Mouse (Mus musculus): ENCODE measurements around the gene Hist1h2ae.
A peak's percentile ranks its signal among the peaks of the same experiment; 100 is the strongest.
"Not testable (repeated sequence)": the region's sequence is repeated elsewhere in the genome, so short reads cannot be mapped to it uniquely, and the experiment has no call there.

The Hist1h2ae gene

DNA sequence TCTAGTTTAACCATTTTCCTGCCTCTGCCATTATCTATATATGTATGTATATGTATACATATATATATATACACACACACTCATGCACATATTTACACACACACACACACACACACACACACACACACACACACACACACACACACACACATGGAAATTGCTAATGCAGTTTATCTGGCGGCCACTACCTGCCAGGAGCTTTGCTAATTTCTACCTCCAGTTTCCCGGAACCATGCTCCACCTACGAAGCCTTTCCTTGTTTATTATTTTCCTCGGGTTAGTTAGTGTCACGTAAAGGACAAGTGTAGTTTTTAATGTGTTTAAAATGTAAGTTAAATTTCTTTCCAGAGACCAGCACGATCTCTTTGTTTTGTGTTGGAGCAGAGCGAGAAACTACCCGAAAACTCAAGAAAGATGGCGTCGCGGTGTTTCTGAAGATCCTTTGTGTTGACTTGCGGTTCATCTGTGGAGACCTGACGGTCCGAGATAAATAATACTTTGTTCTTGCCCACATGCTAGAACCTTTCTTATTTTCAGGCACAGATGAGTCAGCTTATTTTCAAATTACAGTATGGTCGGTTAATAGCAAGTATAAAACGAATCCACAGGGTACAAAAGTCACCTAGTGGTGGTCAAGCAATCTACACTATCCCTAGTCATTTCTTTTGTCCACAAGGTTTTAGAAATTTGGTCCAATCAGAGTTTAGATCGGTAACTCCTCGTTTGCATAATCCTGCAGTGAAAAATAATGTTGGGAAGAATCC lies 8.1 kb downstream of the Hist1h2ae start:
- peak; percentile 67 for DNase-seq (ENCODE audit: low read depth, low spot score)

DNA sequence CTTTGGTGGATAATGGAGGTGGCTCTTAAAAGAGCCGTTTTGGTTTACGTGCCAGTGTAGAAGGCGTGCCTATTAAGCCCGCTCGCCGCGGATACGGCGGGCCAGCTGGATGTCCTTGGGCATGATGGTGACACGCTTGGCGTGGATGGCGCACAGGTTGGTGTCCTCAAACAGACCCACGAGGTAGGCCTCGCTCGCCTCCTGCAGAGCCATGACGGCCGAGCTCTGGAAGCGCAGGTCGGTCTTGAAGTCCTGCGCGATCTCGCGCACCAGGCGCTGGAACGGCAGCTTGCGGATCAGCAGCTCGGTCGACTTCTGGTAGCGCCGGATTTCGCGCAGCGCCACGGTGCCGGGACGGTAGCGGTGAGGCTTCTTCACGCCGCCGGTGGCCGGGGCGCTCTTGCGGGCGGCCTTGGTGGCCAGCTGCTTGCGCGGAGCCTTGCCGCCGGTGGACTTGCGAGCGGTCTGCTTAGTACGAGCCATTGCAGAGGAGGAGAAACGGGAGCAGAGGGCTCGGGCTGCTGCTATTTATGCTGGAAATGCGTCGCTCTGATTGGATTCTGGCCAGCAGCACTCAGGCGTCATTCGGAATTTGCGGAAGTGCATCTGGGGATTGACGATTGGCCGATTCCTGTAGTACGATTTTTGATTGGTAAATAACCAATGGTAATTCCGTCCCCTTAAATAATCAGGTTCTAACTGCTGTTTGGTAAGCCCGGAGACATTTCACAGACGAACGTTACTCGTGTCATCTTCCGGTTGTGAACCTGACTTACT lies 8.9 kb downstream of the Hist1h2ae start, which contains the start of gene Hist1h3e:
Gene Hist1h3e, minus strand, starts transcription at position 487 of the 777 bp plus-strand sequence.
- DNase-seq (ENCODE audit: low read depth, low spot score), result peak; percentile 96

DNA sequence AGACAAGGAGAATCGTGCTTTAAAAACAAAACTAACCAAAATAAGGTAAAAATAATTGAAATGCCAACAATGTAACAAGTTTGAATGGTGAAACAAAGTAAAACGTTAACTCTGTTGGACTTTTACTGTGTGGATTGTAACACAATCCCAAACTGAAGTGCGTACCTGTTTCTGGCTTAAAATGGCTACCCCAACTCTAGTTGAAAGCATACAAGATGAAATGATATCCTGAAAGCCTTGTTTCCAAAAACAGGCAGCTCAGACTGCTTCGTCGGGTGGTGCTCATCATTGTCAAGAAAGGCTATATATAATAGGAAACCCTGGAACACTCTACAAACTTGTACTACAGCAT lies 9.5 kb downstream of the Hist1h2ae start:
- DNase-seq (ENCODE audit: low read depth, low spot score), result not testable (repeated sequence)

DNA sequence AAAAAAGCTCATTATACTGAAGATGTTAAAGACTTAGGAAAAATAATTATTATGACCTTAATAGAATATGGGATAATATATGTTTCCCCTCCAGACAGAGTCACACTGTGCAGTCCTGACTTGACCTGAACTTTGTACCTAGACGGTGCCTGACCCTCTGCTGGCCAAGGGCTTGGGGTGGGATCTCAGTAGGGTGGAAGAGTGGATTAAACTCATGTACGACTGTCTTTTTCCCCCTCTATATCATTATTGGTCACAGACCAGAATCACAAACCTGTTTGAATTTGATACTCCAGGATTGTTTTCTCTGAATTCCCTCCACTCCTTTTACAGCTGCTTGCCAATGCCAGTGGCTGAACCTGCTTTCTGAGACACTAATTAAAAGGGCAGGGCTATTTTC lies 10.3 kb downstream of the Hist1h2ae start:
- DNase-seq (ENCODE audit: low read depth, low spot score), result not testable (repeated sequence)

DNA sequence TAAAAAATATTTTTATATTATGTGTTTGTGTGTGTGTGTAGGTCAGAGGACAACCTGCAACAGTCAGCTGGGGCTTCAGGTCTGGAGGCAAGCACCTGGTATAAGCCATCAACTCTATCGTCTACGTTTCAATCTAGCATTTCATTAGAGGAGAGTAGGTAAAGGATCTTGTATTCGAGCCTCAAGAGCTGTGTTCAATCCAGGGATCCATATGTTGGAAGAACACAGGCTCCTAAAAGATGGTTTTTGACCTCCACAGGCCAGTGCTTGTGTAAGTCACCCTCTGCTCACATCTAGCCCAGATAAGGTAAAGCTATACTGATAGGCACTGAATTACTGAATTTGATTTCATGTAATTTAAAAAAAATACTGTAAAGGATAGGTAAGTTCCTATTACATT lies 14.1 kb downstream of the Hist1h2ae start:
- DNase-seq (ENCODE audit: low read depth, low spot score), result no peak

DNA sequence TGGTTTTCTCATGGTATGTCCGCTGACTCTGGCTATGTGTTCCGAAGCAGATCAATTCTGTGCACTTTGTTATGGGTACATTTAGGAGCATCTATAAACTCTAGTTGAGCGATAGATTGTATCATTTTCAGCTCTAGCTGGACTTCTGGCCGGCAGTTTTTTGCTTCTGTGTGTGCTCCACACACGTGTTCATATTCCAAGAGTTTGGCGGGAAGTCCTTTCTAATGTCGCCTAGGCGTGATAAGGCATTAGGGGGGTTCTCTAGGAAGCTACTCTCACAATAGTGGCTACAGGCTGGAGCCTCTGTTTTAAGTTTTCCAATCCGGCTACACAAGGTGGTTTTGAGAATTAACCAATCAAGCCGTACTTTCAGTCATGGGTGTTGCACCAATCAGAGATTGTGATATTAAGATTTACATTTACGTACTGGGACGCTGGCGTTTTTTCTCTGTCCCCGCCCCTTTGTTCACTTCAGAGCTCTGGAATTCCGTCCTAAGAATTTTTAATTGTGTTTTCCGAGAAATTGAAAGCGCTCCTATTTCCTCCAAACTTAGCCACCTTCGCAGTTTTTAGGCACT lies 15.1 kb downstream of the Hist1h2ae start:
- peak; percentile 87 for DNase-seq (ENCODE audit: low read depth, low spot score)

DNA sequence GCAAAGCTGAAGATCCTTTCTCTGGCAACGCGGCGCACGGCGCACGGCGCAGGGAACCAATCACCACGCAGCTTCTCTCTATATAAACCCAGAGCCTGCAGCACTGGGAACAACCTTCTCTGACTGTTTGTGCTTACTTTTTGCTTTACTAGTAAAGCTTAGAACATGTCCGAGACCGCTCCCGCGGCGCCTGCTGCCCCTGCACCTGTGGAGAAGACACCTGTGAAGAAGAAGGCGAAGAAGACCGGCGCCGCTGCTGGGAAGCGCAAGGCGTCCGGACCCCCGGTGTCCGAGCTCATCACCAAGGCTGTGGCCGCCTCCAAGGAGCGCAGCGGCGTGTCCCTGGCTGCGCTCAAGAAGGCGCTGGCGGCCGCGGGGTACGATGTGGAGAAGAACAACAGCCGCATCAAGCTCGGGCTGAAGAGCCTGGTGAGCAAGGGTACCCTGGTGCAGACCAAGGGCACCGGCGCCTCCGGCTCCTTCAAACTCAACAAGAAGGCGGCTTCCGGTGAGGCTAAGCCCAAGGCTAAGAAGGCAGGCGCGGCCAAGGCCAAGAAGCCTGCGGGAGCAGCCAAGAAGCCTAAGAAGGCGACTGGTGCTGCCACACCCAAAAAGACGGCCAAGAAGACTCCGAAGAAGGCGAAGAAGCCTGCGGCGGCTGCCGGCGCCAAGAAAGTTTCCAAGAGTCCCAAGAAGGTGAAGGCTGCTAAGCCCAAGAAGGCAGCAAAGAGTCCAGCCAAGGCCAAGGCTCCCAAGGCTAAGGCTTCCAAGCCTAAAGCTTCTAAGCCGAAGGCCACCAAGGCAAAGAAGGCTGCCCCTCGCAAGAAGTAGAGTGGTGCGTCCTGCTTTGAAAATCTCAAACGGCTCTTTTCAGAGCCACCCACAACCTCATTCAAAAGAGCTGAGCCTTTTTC lies 15.8 kb downstream of the Hist1h2ae start:
- peak; percentile 82 for DNase-seq (ENCODE audit: low read depth, low spot score)

DNA sequence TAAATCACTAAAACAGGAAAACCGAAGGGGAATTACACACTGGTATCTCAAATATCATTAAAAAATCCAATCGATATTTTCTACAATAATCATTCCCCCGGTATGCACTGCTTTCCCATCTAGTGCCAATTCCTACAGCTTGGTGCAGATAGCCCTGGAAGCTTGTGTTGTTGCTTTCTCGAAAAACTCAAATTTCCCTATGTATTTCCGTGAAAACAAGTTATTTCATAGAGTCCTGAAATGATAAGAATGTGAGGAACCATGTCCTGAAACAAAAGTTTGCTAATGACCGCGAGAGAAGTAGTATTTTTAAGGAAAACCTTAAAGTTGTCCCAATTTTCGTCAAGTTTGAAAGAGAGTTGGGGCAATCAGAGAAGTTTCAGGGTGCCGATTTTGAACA lies 16.6 kb downstream of the Hist1h2ae start:
- no peak for DNase-seq (ENCODE audit: low read depth, low spot score)

DNA sequence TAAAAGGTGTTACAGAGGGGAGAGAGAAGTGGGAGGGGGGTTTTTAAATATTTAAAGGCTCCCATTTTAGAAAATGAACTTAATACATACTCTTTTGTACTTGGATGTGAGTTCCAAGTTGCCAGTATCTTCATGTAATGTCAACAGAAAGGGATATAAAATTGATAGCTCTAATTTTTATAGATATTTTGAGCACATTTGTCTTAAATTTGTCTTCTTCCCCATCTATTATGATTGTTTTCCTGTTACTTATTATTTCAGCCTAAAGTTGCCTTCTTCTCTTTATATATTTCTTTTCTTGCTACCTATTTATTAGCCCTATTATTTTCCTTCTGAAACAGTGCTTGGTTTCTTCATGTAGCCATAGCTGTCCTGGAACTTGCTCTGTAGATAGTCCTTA lies 18.1 kb downstream of the Hist1h2ae start, which contains the start of gene Hist1h1d:
Gene Hist1h1d, plus strand, starts transcription at position 301 of the 400 bp plus-strand sequence.
- DNase-seq (ENCODE audit: low read depth, low spot score), result no peak

DNA sequence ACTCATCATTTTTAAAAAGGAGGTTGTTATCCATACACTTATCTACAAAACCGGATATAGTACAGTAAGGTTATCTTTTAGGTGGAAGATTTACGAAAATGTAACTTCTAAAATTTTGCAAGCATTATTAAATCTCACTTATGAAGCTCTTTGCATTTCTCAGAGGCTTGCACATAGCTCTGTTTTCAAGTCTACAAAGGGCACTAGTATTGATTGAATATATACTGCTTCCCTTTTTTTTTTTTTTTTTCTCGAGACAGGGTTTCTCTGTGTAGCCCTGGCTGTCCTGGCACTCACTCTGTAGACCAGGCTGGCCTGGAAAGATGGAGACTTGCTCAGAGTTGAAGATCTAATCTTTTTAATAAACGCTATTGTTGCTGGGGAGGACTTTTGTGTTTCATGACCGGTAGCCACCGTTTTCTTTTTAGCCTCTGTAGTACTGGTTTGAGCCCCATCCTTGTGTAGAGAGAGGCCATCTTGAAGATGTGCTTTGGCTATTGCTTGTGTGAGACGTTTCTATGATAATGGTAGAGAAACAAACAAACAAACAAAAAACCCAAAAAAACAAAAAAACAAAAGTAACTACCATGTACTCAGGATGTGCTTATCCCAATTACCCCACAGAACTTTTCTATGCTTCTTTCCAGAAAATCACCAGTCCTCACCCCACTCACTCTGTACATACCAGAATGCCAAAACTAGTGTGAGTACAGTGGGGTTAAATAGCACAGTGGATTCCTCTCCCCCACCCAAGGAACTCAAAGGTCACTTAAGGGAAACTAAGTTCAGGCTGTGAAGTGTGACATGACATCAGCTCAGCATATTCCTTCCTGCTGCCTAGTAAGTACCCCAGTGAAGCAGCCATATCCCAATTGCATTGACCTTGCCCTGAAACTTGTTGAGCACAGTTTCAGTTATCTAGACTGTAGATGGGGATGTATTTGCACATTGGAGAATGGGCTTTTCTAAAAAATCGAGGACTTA lies 18.8 kb downstream of the Hist1h2ae start:
- no peak for DNase-seq (ENCODE audit: low read depth, low spot score)

DNA sequence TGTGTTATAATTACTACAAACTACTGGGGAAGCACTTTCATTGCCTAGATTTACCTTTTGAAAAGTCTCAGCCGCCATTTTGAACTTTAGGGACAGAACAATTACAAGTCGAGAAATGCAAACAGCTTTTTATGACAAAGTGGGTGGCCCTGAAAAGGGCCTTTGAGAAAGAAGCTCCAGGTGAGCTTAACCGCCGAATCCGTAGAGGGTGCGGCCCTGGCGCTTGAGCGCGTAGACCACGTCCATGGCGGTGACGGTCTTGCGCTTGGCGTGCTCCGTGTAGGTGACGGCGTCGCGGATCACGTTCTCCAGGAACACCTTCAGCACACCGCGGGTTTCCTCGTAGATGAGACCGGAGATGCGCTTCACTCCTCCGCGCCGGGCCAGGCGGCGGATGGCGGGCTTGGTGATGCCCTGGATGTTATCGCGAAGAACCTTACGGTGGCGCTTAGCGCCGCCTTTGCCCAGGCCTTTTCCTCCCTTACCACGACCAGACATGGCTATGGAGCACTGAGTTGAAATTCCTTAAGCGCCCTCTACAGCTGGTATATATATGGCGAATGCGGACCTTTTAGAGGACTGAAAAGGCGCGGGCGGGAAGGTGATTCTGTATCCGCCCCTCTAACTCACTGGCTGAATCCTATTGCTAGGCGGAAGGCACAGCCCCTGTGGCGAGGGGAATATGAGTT lies 19.7 kb downstream of the Hist1h2ae start, which contains the start of gene Hist1h4f:
Gene Hist1h4f, minus strand, starts transcription at position 503 of the 689 bp plus-strand sequence.
- peak; percentile 87 for DNase-seq (ENCODE audit: low read depth, low spot score)

DNA sequence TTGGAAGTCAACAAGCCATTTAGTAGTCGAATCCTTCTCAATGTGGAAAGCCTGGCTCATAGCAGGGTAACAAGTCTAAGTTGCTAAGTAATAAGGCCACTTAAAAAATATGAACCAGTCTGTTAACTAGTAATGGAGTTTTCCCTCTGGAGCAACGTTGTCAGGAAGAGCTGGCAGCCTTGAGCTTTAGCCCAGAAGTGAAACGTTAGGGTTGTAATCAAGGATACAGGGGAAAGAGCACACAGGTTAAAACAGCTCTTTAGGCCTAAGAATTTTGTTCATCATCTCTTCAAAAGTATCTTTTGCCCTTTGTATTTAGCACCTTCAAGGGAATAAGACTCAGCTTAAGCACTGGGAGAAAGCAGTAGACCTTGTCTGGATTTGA lies 20.3 kb downstream of the Hist1h2ae start:
- peak; percentile 11 for DNase-seq (ENCODE audit: low read depth, low spot score)

DNA sequence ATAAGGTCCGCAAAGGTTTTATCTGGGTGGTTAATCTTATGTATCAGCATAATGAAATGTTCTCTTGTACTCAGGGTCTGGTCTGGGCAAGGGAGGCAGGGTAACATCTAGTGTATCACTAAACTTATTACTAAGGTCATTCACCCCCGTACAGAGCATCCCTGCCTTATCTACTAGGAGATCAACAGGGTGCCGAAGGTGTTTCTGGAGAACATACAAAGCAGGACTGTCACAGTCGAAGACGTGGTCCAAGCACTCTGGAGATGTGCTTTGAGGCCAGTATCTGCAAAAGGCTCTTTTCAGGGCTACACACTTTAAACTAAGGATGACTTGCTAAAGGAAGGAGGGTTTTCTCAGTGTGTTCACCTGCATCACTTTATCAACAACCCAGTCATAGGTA lies 24.3 kb downstream of the Hist1h2ae start:
- no peak for DNase-seq (ENCODE audit: low read depth, low spot score)

DNA sequence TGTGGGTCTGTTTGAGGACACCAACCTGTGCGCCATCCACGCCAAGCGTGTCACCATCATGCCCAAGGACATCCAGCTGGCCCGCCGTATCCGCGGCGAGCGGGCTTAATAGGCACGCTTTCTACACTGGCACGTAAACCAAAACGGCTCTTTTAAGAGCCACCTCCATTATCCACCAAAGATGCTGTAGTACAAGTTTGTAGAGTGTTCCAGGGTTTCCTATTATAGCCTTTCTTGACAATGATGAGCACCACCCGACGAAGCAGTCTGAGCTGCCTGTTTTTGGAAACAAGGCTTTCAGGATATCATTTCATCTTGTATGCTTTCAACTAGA lies 26.3 kb downstream of the Hist1h2ae start:
- peak; percentile 41 for DNase-seq (ENCODE audit: low read depth, low spot score)

DNA sequence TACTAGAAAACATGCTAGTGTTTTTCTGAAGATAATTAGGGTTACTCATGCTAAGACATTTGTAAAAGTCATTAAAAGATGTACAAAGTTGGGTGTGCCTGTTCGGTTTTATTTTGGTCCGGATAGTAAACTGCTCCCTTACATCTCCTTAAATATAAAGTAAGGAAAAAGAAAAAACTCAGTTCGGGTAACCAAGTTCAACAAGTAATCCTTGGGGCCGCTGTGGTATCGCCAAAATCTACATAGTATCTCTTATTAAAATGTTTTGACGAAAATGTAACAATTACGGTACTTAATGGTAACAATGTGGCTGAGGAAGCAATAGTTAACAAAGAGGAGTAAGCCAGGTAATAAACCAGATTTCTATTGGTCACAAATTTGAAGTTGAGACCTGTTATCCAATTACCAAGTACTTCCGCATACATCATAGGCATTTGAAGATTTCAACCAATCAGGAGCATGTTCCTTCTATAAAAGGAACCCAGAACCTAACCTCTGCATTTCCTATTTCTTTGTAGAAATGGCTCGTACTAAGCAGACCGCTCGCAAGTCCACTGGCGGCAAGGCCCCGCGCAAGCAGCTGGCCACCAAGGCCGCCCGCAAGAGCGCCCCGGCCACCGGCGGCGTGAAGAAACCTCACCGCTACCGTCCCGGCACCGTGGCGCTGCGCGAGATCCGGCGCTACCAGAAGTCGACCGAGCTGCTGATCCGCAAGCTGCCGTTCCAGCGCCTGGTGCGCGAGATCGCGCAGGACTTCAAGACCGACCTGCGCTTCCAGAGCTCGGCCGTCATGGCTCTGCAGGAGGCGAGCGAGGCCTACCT lies 26.8 kb downstream of the Hist1h2ae start, which contains the start of gene Hist1h3f:
Gene Hist1h3f, plus strand, starts transcription at position 88 of the 822 bp plus-strand sequence.
- DNase-seq (ENCODE audit: low read depth, low spot score), result peak; percentile 91

DNA sequence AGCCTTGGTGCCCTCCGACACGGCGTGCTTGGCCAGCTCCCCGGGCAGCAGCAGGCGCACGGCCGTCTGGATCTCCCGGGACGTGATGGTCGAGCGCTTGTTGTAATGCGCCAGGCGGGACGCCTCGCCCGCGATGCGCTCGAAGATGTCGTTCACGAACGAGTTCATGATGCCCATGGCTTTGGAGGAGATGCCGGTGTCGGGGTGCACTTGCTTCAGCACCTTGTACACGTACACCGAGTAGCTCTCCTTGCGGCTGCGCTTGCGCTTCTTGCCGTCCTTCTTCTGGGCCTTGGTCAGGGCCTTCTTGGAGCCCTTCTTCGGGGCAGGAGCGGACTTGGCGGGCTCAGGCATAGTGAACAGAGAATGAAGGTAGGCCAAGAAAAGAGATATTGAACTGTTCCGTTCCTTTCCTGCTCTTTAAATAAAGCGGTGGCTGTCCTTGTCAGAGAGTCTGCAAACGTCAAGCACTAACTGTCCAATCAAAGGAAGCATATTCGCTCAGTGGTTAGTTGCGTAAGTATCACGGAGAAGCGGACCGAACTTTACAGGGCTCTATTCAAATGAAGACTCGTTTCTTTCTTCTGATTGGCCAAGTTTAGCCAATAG lies 27.9 kb downstream of the Hist1h2ae start, which contains the start of gene Hist1h2bh:
Gene Hist1h2bh, minus strand, starts transcription at position 394 of the 609 bp plus-strand sequence.
- DNase-seq (ENCODE audit: low read depth, low spot score), result peak; percentile 93

DNA sequence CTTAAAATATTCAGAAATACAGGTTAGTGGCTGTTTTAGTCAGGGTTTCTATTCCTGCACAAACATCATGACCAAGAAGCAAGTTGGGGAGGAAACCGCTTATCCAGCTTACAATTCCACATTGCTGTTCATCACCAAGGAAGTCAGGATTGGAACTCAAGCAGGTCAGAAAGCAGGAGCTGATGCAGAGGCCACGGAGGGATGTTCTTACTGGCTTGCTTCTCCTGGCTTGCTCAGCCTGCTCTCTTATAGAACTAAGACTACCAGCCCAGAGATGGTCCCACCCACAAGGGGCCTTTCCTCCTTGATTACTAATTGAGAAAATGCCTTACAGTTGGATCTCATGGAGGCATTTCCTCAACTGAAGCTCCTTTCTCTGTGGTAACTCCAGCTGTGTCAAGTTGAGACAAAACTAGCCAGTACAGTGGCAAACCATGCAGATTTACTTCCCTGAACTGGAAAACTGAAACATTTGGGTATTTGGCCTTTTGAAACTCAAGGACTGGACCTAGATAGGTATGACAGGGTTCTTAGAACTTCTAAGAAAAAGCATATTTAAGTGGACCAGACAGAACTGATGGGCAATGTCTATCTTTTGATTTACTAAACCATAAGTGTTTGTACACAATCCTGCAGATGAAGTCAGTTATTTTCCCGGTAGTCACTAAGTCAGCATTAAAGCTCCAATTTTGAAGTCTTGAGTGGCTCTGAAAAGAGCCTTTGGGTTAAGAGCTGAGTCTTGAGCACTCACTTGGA lies 28.6 kb downstream of the Hist1h2ae start:
- not testable (repeated sequence) for DNase-seq (ENCODE audit: low read depth, low spot score)

All from CD4-positive, CD25-positive, alpha-beta regulatory T cell, adult 2 months (primary cell).